Mouse (Mus musculus): ENCODE data around the gene Zfp296. TPM values are rescaled to one million over a fixed set of nuclear protein-coding genes. Genes with fewer than 3 reads are reported as not detected.

Zfp296 gene
- polyA plus RNA-seq, 1 experiment from 2014 or later: 0.57 TPM

DNA sequence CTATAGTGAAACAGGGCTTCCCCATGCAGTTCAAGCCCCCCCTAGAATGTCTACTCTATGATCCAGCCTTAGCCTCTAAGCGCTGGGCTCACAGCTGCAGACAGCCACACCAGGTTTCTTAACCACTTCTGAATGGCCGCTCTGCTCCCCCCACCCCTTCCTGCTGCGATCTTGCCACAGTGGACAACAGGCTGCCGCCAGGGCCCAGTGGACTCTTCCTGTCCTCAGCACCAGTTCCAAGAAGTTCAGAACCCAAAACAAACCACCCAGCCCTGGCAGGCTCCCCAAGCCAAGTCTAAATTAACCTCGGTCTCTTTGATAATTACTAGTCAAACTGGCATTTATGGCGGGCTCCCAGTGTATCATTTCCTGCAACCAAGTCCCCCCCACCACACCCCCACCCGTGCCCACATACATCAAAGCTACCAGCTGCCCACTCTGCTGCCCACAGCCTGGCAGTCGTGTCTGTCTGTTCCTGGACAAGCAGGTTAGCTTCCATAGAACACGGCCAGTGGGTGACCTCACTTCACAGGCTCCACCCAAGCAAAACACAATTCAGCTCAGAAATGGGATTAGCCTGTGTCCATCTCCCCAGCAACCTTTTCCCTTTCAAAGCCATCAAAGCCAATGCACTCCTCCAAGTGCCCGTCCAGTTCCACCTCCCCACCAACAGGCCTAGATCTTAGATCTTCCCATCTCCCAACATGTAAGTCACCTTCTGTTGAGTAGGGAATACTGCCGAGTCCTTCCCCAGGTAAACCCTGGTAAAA is 16.4 kb upstream of the Zfp296 start:
- Histone ChIP-seq H3K9me3 (ENCODE audit: control insufficient read depth, low read length) (no peaks in the 10 kb centered on the region; the same call in 1 of the 2 replicates), H3K4me1 (replicated peaks; ENCODE audit: control insufficient read depth, insufficient read depth, low read length) (peaks cover 36% of the 10 kb centered on the region), H3K9ac (ENCODE audit: low read length) (peak overlapping the region; percentile 95), H3K27me3 (ENCODE audit: control insufficient read depth, insufficient read depth, low read depth, low read length) (no peaks in the 10 kb centered on the region), H3K27ac (ENCODE audit: low read length) (no peak overlapping the region; the same call in 1 of the 2 replicates), H3K36me3 (ENCODE audit: control insufficient read depth, insufficient read depth, low read length) (peaks cover 13% of the 10 kb centered on the region), H3K4me2 (ENCODE audit: low read depth, low read length) (peak overlapping the region; percentile 72), H3K4me3 (ENCODE audit: low read length) (peak overlapping the region; percentile 96)
- no peak for ATAC-seq (ENCODE audit: low read depth)
- WGBS: 15% methylated on average over 11 of the region's 11 CpGs

DNA sequence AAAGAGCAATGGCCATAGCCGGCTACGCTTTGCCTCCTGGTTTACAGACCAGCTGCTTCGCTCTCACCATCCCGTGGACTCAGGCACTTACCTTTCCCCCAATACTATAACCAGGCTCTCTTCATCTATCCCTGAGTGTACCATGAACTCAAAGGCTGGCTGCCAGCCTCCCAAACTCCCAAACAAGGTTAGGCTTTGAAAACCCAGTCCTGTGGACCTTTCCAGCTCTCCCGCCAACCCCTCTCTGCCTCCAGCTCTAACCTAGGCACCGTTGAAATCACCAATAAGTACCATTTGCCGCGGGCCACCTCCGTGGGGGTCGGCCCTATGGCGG is 15.7 kb upstream of the Zfp296 start:
- Histone ChIP-seq H3K36me3 (ENCODE audit: control insufficient read depth, insufficient read depth, low read length) (peaks cover 13% of the 10 kb centered on the region), H3K4me1 (replicated peaks; ENCODE audit: control insufficient read depth, insufficient read depth, low read length) (peaks cover 36% of the 10 kb centered on the region), H3K9ac (ENCODE audit: low read length) (peak overlapping the region; percentile 95), H3K27me3 (ENCODE audit: control insufficient read depth, insufficient read depth, low read depth, low read length) (no peaks in the 10 kb centered on the region), H3K4me2 (ENCODE audit: low read depth, low read length) (peak overlapping the region; percentile 72), H3K27ac (ENCODE audit: low read length) (peak overlapping the region; percentile 88), H3K9me3 (ENCODE audit: control insufficient read depth, low read length) (no peaks in the 10 kb centered on the region; the same call in 1 of the 2 replicates), H3K4me3 (ENCODE audit: low read length) (peak overlapping the region; percentile 96)
- ATAC-seq (ENCODE audit: low read depth): peak; percentile 5; the same call in 1 of the 2 replicates
- WGBS: 0% methylated on average over 11 of the region's 11 CpGs

DNA sequence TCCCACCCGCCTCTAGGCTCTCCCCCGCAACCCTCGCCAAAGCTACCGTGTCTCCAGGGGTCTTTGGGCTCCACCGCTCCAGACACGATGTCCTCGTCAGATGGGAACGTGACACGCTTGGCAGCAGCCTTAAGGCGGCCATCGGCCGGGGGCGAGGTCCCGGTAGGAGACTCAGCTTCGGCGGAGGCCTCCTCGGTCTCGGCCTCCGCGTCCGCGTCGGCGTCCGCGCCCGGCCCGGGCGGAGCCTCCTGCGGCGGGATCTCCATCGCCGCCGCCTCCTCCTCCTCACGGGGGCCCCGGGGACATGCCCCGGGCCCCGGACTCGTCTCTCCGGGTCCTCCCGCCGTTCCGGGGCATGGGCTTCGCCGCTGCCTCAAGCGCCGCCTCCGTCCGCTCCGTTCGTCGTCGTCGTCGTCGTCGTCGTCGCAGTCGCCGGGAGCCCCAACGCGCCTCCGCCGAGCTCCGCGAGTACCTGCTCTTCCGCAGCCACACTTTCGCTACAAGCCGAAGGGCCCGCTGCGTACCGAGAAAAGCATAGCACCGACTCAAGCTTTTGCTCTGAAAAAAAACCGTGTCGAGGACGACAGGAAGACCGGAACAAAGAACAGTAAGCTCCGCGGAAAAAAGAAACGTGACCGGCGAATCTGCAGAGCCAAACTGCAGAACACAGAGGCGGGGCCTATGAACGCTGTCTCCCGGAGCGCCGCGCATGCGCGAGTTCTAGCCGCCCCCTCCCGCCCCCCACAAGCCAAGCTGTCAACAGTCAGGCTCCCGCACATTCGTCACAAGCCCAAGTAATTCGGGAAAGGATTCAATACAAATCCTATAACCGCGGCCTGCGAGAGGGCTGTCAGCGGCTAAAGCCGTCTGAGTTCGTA is 15.1 kb upstream of the Zfp296 start:
- Histone ChIP-seq H3K4me3 (ENCODE audit: low read length) (peak overlapping the region; percentile 96), H3K36me3 (ENCODE audit: control insufficient read depth, insufficient read depth, low read length) (peaks cover 18% of the 10 kb centered on the region), H3K4me1 (replicated peaks; ENCODE audit: control insufficient read depth, insufficient read depth, low read length) (peaks cover 36% of the 10 kb centered on the region), H3K4me2 (ENCODE audit: low read depth, low read length) (peak overlapping the region; percentile 72), H3K27me3 (ENCODE audit: control insufficient read depth, insufficient read depth, low read depth, low read length) (no peaks in the 10 kb centered on the region), H3K9ac (ENCODE audit: low read length) (peak overlapping the region; percentile 95), H3K27ac (ENCODE audit: low read length) (peak overlapping the region; percentile 88), H3K9me3 (ENCODE audit: control insufficient read depth, low read length) (no peaks in the 10 kb centered on the region; the same call in 1 of the 2 replicates)
- under 1% methylated on average over 102 of the region's 102 CpGs for WGBS
- peak; percentile 91 for ATAC-seq (ENCODE audit: low read depth)

DNA sequence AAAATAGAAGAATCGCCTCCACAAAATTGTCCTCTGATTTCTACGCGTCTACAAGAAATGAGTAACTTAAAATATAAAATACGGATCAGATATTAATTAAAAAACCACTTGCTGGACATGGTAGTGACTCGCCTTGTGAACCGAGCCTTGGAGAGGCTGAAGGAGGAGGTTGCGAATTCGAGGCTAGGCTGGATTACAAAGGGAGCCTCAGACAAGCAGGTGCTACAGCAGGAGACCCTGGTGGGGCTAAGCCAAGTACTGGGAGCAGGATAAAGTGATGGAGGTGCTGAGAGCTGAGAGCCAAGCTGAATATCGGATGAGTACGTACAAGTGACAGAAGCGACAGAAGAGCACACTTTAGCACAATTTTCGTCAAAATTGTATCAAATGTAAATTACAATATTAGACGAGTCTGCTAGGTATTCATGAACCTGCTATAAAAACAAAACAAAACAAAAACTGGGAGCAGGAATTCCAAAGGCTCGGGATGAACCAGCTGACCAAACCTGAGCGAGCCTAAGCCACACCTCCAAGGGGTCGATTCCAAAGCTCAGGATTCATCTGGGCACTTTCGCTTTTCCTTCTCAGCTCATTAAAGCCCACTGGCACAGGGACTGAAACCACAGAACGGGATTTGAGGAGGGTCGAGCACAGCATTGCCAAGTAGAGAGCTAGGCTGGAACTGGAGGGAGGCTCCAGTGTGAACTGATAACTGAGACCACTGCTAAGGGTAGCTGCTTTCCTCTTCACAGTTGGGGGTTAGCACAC is 14.3 kb upstream of the Zfp296 start, which contains the start of gene Ppp1r37:
Ppp1r37 (minus strand) TSS at position 434 of the 768 bp plus-strand sequence.
- no peaks in the 10 kb centered on the region for H3K27me3 ChIP-seq (ENCODE audit: control insufficient read depth, insufficient read depth, low read depth, low read length)
- H3K4me1 ChIP-seq (replicated peaks; ENCODE audit: control insufficient read depth, insufficient read depth, low read length): peaks cover 32% of the 10 kb centered on the region
- ATAC-seq (ENCODE audit: low read depth): peak; percentile 29
- peak within 1 kb of the TSS; percentile 72 for H3K4me2 ChIP-seq (ENCODE audit: low read depth, low read length)
- H3K27ac ChIP-seq (ENCODE audit: low read length): peak within 1 kb of the TSS; percentile 88
- WGBS: 2% methylated on average over 19 of the region's 19 CpGs
- peaks cover 19% of the 10 kb centered on the region for H3K36me3 ChIP-seq (ENCODE audit: control insufficient read depth, insufficient read depth, low read length)
- H3K9me3 ChIP-seq (ENCODE audit: control insufficient read depth, low read length): no peaks in the 10 kb centered on the region; the same call in 1 of the 2 replicates
- peak within 1 kb of the TSS; percentile 95 for H3K9ac ChIP-seq (ENCODE audit: low read length)
- H3K4me3 ChIP-seq (ENCODE audit: low read length): peak within 1 kb of the TSS; percentile 96

DNA sequence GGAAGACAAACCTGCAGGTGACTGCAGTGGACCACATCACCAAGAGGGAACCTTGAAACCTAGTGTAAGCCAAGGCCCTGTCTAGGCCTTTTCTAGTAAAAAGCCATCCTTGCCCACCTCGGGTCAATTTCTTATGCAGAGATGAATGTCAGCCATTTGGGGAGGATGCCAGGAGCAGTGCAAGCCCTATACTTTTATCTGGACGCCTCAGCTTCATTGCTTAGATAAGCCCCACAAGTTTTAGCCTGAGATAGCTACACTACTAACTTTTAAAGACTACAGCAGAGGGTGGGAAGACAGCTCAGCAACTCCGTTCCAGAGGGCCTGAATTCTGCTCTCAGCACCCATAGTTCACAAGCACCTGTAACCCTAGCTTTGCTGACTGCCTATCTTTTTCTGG is 13.2 kb upstream of the Zfp296 start:
- Histone ChIP-seq H3K4me2 (ENCODE audit: low read depth, low read length) (no peak overlapping the region), H3K4me3 (ENCODE audit: low read length) (no peak overlapping the region), H3K4me1 (replicated peaks; ENCODE audit: control insufficient read depth, insufficient read depth, low read length) (peaks cover 24% of the 10 kb centered on the region), H3K9ac (ENCODE audit: low read length) (no peak overlapping the region), H3K9me3 (ENCODE audit: control insufficient read depth, low read length) (no peaks in the 10 kb centered on the region; the same call in 1 of the 2 replicates), H3K27me3 (ENCODE audit: control insufficient read depth, insufficient read depth, low read depth, low read length) (no peaks in the 10 kb centered on the region), H3K36me3 (ENCODE audit: control insufficient read depth, insufficient read depth, low read length) (peaks cover 19% of the 10 kb centered on the region), H3K27ac (ENCODE audit: low read length) (no peak overlapping the region)
- WGBS: 83% methylated on average over 3 of the region's 3 CpGs
- ATAC-seq (ENCODE audit: low read depth): no peak

DNA sequence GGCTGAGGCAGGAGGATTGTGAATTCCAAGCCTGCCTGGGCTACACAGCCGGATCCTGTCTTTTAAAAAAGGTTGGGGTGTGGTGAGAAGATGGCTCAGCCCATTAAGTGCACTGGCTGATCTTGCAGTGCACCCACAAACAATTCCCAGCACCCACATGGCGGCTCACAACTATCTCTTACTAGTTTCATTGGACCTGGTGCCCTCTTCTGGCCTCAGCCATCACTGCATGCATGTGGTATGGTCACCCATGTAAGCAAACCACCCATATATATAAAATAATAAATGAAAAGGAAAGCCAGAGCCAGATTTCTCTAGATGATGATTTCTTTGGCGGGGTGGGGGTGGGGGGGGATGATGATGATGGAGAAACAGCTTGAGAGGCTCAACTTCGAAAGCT is 12.6 kb upstream of the Zfp296 start:
- 89% methylated on average over 4 of the region's 4 CpGs for WGBS
- no peak overlapping the region for H3K9ac ChIP-seq (ENCODE audit: low read length)
- no peak overlapping the region for H3K4me3 ChIP-seq (ENCODE audit: low read length)
- H3K36me3 ChIP-seq (ENCODE audit: control insufficient read depth, insufficient read depth, low read length): peaks cover 22% of the 10 kb centered on the region
- H3K27me3 ChIP-seq (ENCODE audit: control insufficient read depth, insufficient read depth, low read depth, low read length): no peaks in the 10 kb centered on the region
- H3K4me1 ChIP-seq (replicated peaks; ENCODE audit: control insufficient read depth, insufficient read depth, low read length): peaks cover 18% of the 10 kb centered on the region
- no peaks in the 10 kb centered on the region; the same call in 1 of the 2 replicates for H3K9me3 ChIP-seq (ENCODE audit: control insufficient read depth, low read length)
- ATAC-seq (ENCODE audit: low read depth): no peak
- no peak overlapping the region for H3K4me2 ChIP-seq (ENCODE audit: low read depth, low read length)
- no peak overlapping the region for H3K27ac ChIP-seq (ENCODE audit: low read length)

DNA sequence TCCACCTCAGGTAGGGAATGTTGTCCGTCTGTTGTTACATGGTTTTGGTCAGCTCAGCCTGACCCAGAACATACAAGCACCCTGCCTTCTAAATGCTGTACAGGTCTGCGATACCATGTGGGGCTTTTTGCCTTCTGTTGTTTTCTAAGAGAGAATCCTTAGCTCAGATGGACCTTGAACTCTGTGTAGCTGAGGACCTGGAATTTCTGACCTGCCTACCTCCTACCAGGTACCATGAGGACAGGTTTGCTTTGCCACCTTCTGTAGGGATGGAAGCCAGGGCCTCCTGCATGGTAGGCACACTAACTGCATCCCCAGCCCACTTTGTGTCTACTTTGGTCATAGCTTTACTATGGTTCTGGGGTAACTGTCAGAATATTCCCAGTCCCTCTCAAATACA is 11.3 kb upstream of the Zfp296 start:
- Histone ChIP-seq H3K9ac (ENCODE audit: low read length) (no peak overlapping the region), H3K27me3 (ENCODE audit: control insufficient read depth, insufficient read depth, low read depth, low read length) (no peaks in the 10 kb centered on the region), H3K4me3 (ENCODE audit: low read length) (no peak overlapping the region), H3K4me1 (replicated peaks; ENCODE audit: control insufficient read depth, insufficient read depth, low read length) (peaks cover 6% of the 10 kb centered on the region), H3K4me2 (ENCODE audit: low read depth, low read length) (no peak overlapping the region), H3K9me3 (ENCODE audit: control insufficient read depth, low read length) (no peaks in the 10 kb centered on the region; the same call in 1 of the 2 replicates), H3K36me3 (ENCODE audit: control insufficient read depth, insufficient read depth, low read length) (peaks cover 30% of the 10 kb centered on the region), H3K27ac (ENCODE audit: low read length) (no peak overlapping the region)
- ATAC-seq (ENCODE audit: low read depth): no peak
- WGBS: 94% methylated on average over 2 of the region's 2 CpGs

DNA sequence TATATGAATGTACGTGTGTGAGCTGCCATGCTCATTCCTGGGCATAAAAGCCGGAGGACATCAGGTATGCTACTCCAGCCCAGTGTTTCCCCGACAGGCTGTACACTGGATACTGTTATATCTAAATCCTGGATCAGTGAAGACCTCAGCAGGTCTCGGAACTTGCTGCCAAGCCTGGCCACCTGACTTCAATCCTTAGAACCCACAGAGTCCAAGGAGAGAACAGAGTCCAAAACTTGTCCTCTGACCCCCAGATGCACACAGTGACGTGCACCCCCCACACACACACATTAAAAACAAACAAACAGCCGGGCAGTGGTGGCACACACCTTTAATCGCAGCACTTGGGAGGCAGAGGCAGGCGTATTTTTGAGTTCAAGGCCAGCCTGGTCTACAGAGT is 9.7 kb upstream of the Zfp296 start:
- Histone ChIP-seq H3K4me3 (ENCODE audit: low read length) (no peak overlapping the region), H3K27me3 (ENCODE audit: control insufficient read depth, insufficient read depth, low read depth, low read length) (no peaks in the 10 kb centered on the region), H3K36me3 (ENCODE audit: control insufficient read depth, insufficient read depth, low read length) (peaks cover 32% of the 10 kb centered on the region), H3K4me1 (replicated peaks; ENCODE audit: control insufficient read depth, insufficient read depth, low read length) (peaks cover 13% of the 10 kb centered on the region), H3K4me2 (ENCODE audit: low read depth, low read length) (no peak overlapping the region), H3K9ac (ENCODE audit: low read length) (no peak overlapping the region), H3K9me3 (ENCODE audit: control insufficient read depth, low read length) (no peaks in the 10 kb centered on the region; the same call in 1 of the 2 replicates), H3K27ac (ENCODE audit: low read length) (no peak overlapping the region)
- no peak for ATAC-seq (ENCODE audit: low read depth)
- 85% methylated on average over 8 of the region's 8 CpGs for WGBS
